Mouse (Mus musculus) urinary bladder, adult 2 months (tissue): ENCODE measurements around the gene Cd55. TPM values are rescaled to one million over a fixed set of nuclear protein-coding genes. Genes with fewer than 3 reads are reported as not detected.
"Not testable (repeated sequence)": the region's sequence is repeated elsewhere in the genome, so short reads cannot be mapped to it uniquely, and the experiment has no call there.

Experiments
- DNase-seq: peaks from one replicate; pipeline ENCODE4 v3.0.0; 2022; ENCODE audit warnings: low spot score
- polyA plus RNA-seq: library from polyadenylated mRNA; depleted of rRNA; stranded (reverse); fragments of >200 nt; gene quantifications from 2 replicates; pipeline ENCODE4 v1.2.3, GENCODE M21; 2012; rRNA removed

The Cd55 gene
- 87.1 and 105 TPM in 2 replicates for polyA plus RNA-seq

- peak; percentile 93 for DNase-seq
Observed at GRCm38 (mm10) chr1:130462084-130462861, at the start of gene Cd55. Gene Cd55, minus strand, starts transcription at chr1:130462744.

- no peak for DNase-seq
Observed at GRCm38 (mm10) chr1:130511823-130512370, 49.4 kb upstream of the Cd55 start.

GRCm38 (mm10) chr1:130508957-130509350 lies 46.4 kb upstream of the Cd55 start:
- no peak for DNase-seq

GRCm38 (mm10) chr1:130508030-130508956 lies 45.7 kb upstream of the Cd55 start:
- no peak for DNase-seq

- no peak for DNase-seq
Observed at GRCm38 (mm10) chr1:130507408-130507807, 44.9 kb upstream of the Cd55 start.

- DNase-seq = no peak
Observed at GRCm38 (mm10) chr1:130499962-130500361, 37.4 kb upstream of the Cd55 start.

- DNase-seq = no peak
Observed at GRCm38 (mm10) chr1:130498331-130498730, 35.8 kb upstream of the Cd55 start.

GRCm38 (mm10) chr1:130486816-130487545 lies 24.4 kb upstream of the Cd55 start:
- no peak for DNase-seq

GRCm38 (mm10) chr1:130485828-130486620 lies 23.5 kb upstream of the Cd55 start:
- DNase-seq = no peak

- DNase-seq = no peak
Observed at GRCm38 (mm10) chr1:130485376-130485775, 22.8 kb upstream of the Cd55 start.

GRCm38 (mm10) chr1:130474936-130475335 lies 12.4 kb upstream of the Cd55 start:
- no peak for DNase-seq

GRCm38 (mm10) chr1:130474226-130474625 lies 11.7 kb upstream of the Cd55 start:
- no peak for DNase-seq

GRCm38 (mm10) chr1:130470074-130470473 lies 7.5 kb upstream of the Cd55 start:
- no peak for DNase-seq

GRCm38 (mm10) chr1:130467453-130467852 lies 4.9 kb upstream of the Cd55 start:
- DNase-seq = no peak

- DNase-seq = no peak
Observed at GRCm38 (mm10) chr1:130464173-130464572, 1.6 kb upstream of the Cd55 start.

GRCm38 (mm10) chr1:130462867-130463266 lies 323 bp upstream of the Cd55 start:
- DNase-seq = no peak

GRCm38 (mm10) chr1:130455111-130455510 lies 7.4 kb downstream of the Cd55 start:
- no peak for DNase-seq

GRCm38 (mm10) chr1:130442930-130443329 lies 19.6 kb downstream of the Cd55 start:
- DNase-seq = not testable (repeated sequence)

- DNase-seq = no peak
Observed at GRCm38 (mm10) chr1:130430920-130431319, 31.6 kb downstream of the Cd55 start.

GRCm38 (mm10) chr1:130428667-130429066 lies 33.9 kb downstream of the Cd55 start:
- DNase-seq = not testable (repeated sequence)
